In genomic region chr13:52554722-52555121, GRCm38 (mm10) we compare ENCODE assay signal across 22 mouse cellular contexts.
"Had no signal": no experiment of that assay in that cellular context is flagged by ENCODE, and none has a peak within 500 bp of the region (broad histone marks: within the 10 kb centered on the region; RNA-seq: fewer than 3 reads in every experiment).

No protein-coding gene starts in this region.

- ATAC-seq: hindbrain, embryonic 16.5 days; hindbrain, postnatal 0 days; inflammation-experienced regulatory T-cells, adult 6 months; intestine, embryonic 15.5 days; intestine, embryonic 16.5 days; intestine, postnatal 0 days had no signal

- DNase-seq: heart, postnatal 10 days; heart, postnatal 14 days; heart, postnatal 36 days; heart, postnatal 4 days; kidney, adult 11 months; kidney, adult 18-20 months; kidney, adult 2 months; kidney, adult 8-10 months; kidney, adult 9 months; kidney, postnatal 10 days; kidney, postnatal 14 days; kidney, postnatal 25 days; kidney, postnatal 36 days; kidney, postnatal 4 days; layer of hippocampus, adult 9-11 months; layer of hippocampus, postnatal 36 days had no signal
